Mouse (Mus musculus): ENCODE data around the gene Spopl. TPM values are rescaled to one million over a fixed set of nuclear protein-coding genes. Genes with fewer than 3 reads are reported as not detected.

Spopl gene
- total and polyA plus RNA-seq, 3 experiments: 17.1 to 34.5 (median 30.6) TPM

GRCm38 (mm10) chr2:23570563-23570962 is 1.3 kb downstream of the Spopl start:
- ATAC-seq (ENCODE audit: extremely low read depth, insufficient number of reproducible peaks, low FRiP score, poor library complexity, severe bottlenecking) (no peak), DNase-seq (ENCODE audit: low spot score) (no peak)
- peak overlapping the region; percentile 90 for H3K4me3 ChIP-seq (ENCODE audit: low read depth, low read length)
- no peaks in the 10 kb centered on the region for H3K27me3 ChIP-seq (ENCODE audit: insufficient read depth, low read length)
- TF ChIP-seq GATA1 (IDR thresholded peaks at IDR 0.05; ENCODE audit: borderline replicate concordance, low read length): no peak
- no peak for TF ChIP-seq TAL1 (conservative IDR thresholded peaks at IDR 0.05; ENCODE audit: low read depth, low read length)
- TF ChIP-seq POLR2AphosphoS5 (IDR thresholded peaks at IDR 0.05; ENCODE audit: insufficient replicate concordance, low read depth, low read length): no peak
- no peak for TF ChIP-seq GATA2 (IDR thresholded peaks at IDR 0.05; ENCODE audit: borderline replicate concordance, low read depth, low read length)
- TF ChIP-seq CTCF (IDR thresholded peaks at IDR 0.05; ENCODE audit: low read depth, low read length): no peak
- H3K4me1 ChIP-seq (ENCODE audit: insufficient read depth, low read depth, low read length): peaks cover 20% of the 10 kb centered on the region
- H3K9me3 ChIP-seq (replicated peaks): no peaks in the 10 kb centered on the region
- peaks cover 11% of the 10 kb centered on the region for H3K36me3 ChIP-seq (replicated peaks)

GRCm38 (mm10) chr2:23568775-23569174 is 3.1 kb downstream of the Spopl start:
- Histone ChIP-seq H3K4me1 (ENCODE audit: insufficient read depth, low read depth, low read length) (peaks cover 35% of the 10 kb centered on the region), H3K9me3 (replicated peaks) (no peaks in the 10 kb centered on the region), H3K4me3 (ENCODE audit: low read depth, low read length) (no peak overlapping the region), H3K27me3 (ENCODE audit: insufficient read depth, low read length) (no peaks in the 10 kb centered on the region), H3K36me3 (replicated peaks) (peaks cover 13% of the 10 kb centered on the region)
- DNase-seq (ENCODE audit: low spot score) (no peak), ATAC-seq (ENCODE audit: extremely low read depth, insufficient number of reproducible peaks, low FRiP score, poor library complexity, severe bottlenecking) (no peak)
- TF ChIP-seq CTCF (IDR thresholded peaks at IDR 0.05; ENCODE audit: low read depth, low read length): no peak
- no peak for TF ChIP-seq GATA2 (IDR thresholded peaks at IDR 0.05; ENCODE audit: borderline replicate concordance, low read depth, low read length)
- TF ChIP-seq TAL1 (conservative IDR thresholded peaks at IDR 0.05; ENCODE audit: low read depth, low read length): no peak
- no peak for TF ChIP-seq GATA1 (IDR thresholded peaks at IDR 0.05; ENCODE audit: borderline replicate concordance, low read length)
- no peak for TF ChIP-seq POLR2AphosphoS5 (IDR thresholded peaks at IDR 0.05; ENCODE audit: insufficient replicate concordance, low read depth, low read length)

- peaks cover 39% of the 10 kb centered on the region for H3K4me1 ChIP-seq (ENCODE audit: insufficient read depth, low read depth, low read length)
- no peak for DNase-seq (ENCODE audit: low spot score)
- ATAC-seq (ENCODE audit: extremely low read depth, insufficient number of reproducible peaks, low FRiP score, poor library complexity, severe bottlenecking): 0 out of 2 replicates have a peak, but pooled peaks have one; percentile 29
These were observed 6.7 kb downstream of the Spopl start for GRCm38 (mm10) chr2:23565081-23565801.

GRCm38 (mm10) chr2:23562898-23563297 is 9.0 kb downstream of the Spopl start:
- peaks cover 30% of the 10 kb centered on the region for H3K4me1 ChIP-seq (ENCODE audit: insufficient read depth, low read depth, low read length)
- TF ChIP-seq TAL1 (conservative IDR thresholded peaks at IDR 0.05; ENCODE audit: low read depth, low read length) (0 out of 2 replicates have a peak, but pooled peaks have one; percentile 33), CTCF (IDR thresholded peaks at IDR 0.05; ENCODE audit: low read depth, low read length) (no peak)

More at GRCm38 (mm10) chr2:23565081-23565801, 6.7 kb downstream of the Spopl start:
- TF ChIP-seq CTCF (IDR thresholded peaks at IDR 0.05; ENCODE audit: low read depth, low read length) (no peak), TAL1 (conservative IDR thresholded peaks at IDR 0.05; ENCODE audit: low read depth, low read length) (peak; percentile 27)
- Histone ChIP-seq H3K27me3 (ENCODE audit: insufficient read depth, low read length) (no peaks in the 10 kb centered on the region), H3K36me3 (replicated peaks) (peaks cover 22% of the 10 kb centered on the region), H3K9me3 (replicated peaks) (no peaks in the 10 kb centered on the region), H3K4me3 (ENCODE audit: low read depth, low read length) (no peak overlapping the region)

GRCm38 (mm10) chr2:23559186-23559585 is 12.7 kb downstream of the Spopl start:
- no peaks in the 10 kb centered on the region for H3K27me3 ChIP-seq (ENCODE audit: insufficient read depth, low read length)
- peaks cover 15% of the 10 kb centered on the region for H3K36me3 ChIP-seq (replicated peaks)
- no peak overlapping the region for H3K4me3 ChIP-seq (ENCODE audit: low read depth, low read length)
- TF ChIP-seq POLR2AphosphoS5 (IDR thresholded peaks at IDR 0.05; ENCODE audit: insufficient replicate concordance, low read depth, low read length) (no peak), GATA2 (IDR thresholded peaks at IDR 0.05; ENCODE audit: borderline replicate concordance, low read depth, low read length) (no peak), TAL1 (conservative IDR thresholded peaks at IDR 0.05; ENCODE audit: low read depth, low read length) (no peak), GATA1 (IDR thresholded peaks at IDR 0.05; ENCODE audit: borderline replicate concordance, low read length) (no peak), CTCF (IDR thresholded peaks at IDR 0.05; ENCODE audit: low read depth, low read length) (no peak)
- H3K4me1 ChIP-seq (ENCODE audit: insufficient read depth, low read depth, low read length): peaks cover 10% of the 10 kb centered on the region
- no peak; the same call in 1 of the 2 replicates for ATAC-seq (ENCODE audit: extremely low read depth, insufficient number of reproducible peaks, low FRiP score, poor library complexity, severe bottlenecking)
- no peak for DNase-seq (ENCODE audit: low spot score)
- no peaks in the 10 kb centered on the region for H3K9me3 ChIP-seq (replicated peaks)

More at GRCm38 (mm10) chr2:23562898-23563297, 9.0 kb downstream of the Spopl start:
- no peaks in the 10 kb centered on the region for H3K27me3 ChIP-seq (ENCODE audit: insufficient read depth, low read length)
- ATAC-seq (ENCODE audit: extremely low read depth, insufficient number of reproducible peaks, low FRiP score, poor library complexity, severe bottlenecking) (0 out of 2 replicates have a peak, but pooled peaks have one; percentile 41), DNase-seq (ENCODE audit: low spot score) (no peak)
- no peaks in the 10 kb centered on the region for H3K9me3 ChIP-seq (replicated peaks)
- H3K36me3 ChIP-seq (replicated peaks): peaks cover 18% of the 10 kb centered on the region
- H3K4me3 ChIP-seq (ENCODE audit: low read depth, low read length): no peak overlapping the region

- ATAC-seq (ENCODE audit: extremely low read depth, insufficient number of reproducible peaks, low FRiP score, poor library complexity, severe bottlenecking): no peak
- no peak for TF ChIP-seq CTCF (IDR thresholded peaks at IDR 0.05; ENCODE audit: low read depth, low read length)
- TF ChIP-seq TAL1 (conservative IDR thresholded peaks at IDR 0.05; ENCODE audit: low read depth, low read length): no peak
- no peak for TF ChIP-seq POLR2AphosphoS5 (IDR thresholded peaks at IDR 0.05; ENCODE audit: insufficient replicate concordance, low read depth, low read length)
- no peak for TF ChIP-seq GATA2 (IDR thresholded peaks at IDR 0.05; ENCODE audit: borderline replicate concordance, low read depth, low read length)
- TF ChIP-seq GATA1 (IDR thresholded peaks at IDR 0.05; ENCODE audit: borderline replicate concordance, low read length): no peak
These were observed 20.7 kb downstream of the Spopl start for GRCm38 (mm10) chr2:23551235-23551634.

More at GRCm38 (mm10) chr2:23551235-23551634, 20.7 kb downstream of the Spopl start:
- Histone ChIP-seq H3K9me3 (replicated peaks) (no peaks in the 10 kb centered on the region), H3K4me1 (ENCODE audit: insufficient read depth, low read depth, low read length) (peaks cover 6% of the 10 kb centered on the region), H3K36me3 (replicated peaks) (peaks cover 16% of the 10 kb centered on the region), H3K27me3 (ENCODE audit: insufficient read depth, low read length) (no peaks in the 10 kb centered on the region), H3K4me3 (ENCODE audit: low read depth, low read length) (no peak overlapping the region)
- DNase-seq (ENCODE audit: low spot score): no peak
